Mouse (Mus musculus) heart, adult 2 months (tissue): ENCODE measurements around the gene Arid5b.

Experiments used
- CTCF ChIP-seq: fragments of 200-600 bp; IDR thresholded peaks from 2 replicates; pipeline ENCODE4 v1.8.1; 2022; ENCODE audit warnings: antibody characterized with exemption, mild to moderate bottlenecking, moderate library complexity
- EP300 ChIP-seq: fragments of 200-500 bp; IDR thresholded peaks from 2 replicates; pipeline ENCODE4 v1.6.1; 2011; ENCODE audit warnings: low read depth, low read length, control low read depth; ENCODE audit not compliant: insufficient read depth
- POLR2A ChIP-seq: fragments of 200-500 bp; IDR thresholded peaks from 2 replicates; pipeline ENCODE4 v1.6.1; 2011; ENCODE audit warnings: mild to moderate bottlenecking, low read depth, low read length, control low read depth; ENCODE audit not compliant: insufficient read depth

DNA sequence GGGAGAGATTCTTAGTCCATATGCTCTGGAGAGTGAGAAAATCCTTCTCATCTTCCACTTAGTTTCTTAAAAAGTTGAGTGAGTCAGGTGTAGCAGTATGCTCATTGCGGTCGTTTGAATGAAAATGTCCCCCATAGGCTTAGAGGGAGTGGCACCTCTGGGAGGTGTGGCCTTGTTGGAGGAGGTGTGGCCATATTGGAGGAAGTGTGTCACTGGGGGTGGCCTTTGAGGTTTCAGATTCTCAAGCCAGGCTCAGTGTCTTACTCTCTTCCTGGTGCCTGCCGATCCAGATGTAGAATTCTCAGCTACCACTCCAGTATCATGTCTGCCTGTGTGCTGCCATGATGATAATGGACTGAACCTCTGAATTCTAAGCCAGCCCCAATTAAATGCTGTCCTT is 199.8 kb downstream of the Arid5b start:
- TF ChIP-seq EP300 = no peak
- no peak for TF ChIP-seq POLR2A
- TF ChIP-seq CTCF = no peak
